Mouse (Mus musculus) spleen, adult 2 months (tissue): ENCODE results near the gene Klf5.

Experiments used
- CTCF ChIP-seq: fragments of 200-500 bp; IDR thresholded peaks from 2 replicates; pipeline ENCODE4 v1.5.1; 2011; ENCODE audit warnings: mild to moderate bottlenecking, inconsistent platforms; ENCODE audit not compliant: insufficient read depth, insufficient read length, insufficient replicate concordance; ENCODE audit errors: extremely low read depth
- POLR2A ChIP-seq: fragments of 200-500 bp; IDR thresholded peaks from 2 replicates; pipeline ENCODE4 v1.6.1; 2011; ENCODE audit warnings: low read depth, low read length, inconsistent platforms

GRCm38 (mm10) chr14:99316275-99316674 lies 17.8 kb downstream of the Klf5 start:
- TF ChIP-seq POLR2A (no peak), CTCF (no peak)
